Mouse (Mus musculus): ENCODE results near the gene Fntb.

The Fntb gene

GRCm38 (mm10) chr12:76920398-76920797 lies 155.0 kb downstream of the Fntb start:
- DNase-seq (ENCODE audit: low spot score in 2 of 2) = no peak

DNA sequence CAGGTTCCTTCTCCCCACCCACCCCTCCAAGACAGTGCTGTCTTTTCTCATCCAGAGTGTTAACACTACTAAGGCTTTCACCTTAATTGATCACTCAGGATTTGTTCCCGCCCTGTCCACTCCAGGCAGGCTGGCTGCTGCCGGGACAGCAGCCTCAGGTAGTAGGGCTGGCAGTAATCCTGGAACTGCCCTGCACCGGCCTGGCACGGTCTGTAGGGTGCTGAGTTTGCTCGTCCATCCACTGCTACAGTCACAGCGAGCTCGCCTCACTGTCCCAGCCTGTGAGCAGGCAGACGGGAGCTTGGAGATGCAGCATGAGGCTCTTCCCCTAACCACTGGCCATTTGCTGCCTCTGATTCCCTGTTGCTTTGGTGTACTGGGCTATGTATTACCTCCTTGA lies 155.6 kb downstream of the Fntb start:
- DNase-seq (ENCODE audit: low spot score in 2 of 2) = no peak

GRCm38 (mm10) chr12:76923118-76923517 lies 157.7 kb downstream of the Fntb start:
- DNase-seq (ENCODE audit: low spot score in 2 of 2) = no peak

DNA sequence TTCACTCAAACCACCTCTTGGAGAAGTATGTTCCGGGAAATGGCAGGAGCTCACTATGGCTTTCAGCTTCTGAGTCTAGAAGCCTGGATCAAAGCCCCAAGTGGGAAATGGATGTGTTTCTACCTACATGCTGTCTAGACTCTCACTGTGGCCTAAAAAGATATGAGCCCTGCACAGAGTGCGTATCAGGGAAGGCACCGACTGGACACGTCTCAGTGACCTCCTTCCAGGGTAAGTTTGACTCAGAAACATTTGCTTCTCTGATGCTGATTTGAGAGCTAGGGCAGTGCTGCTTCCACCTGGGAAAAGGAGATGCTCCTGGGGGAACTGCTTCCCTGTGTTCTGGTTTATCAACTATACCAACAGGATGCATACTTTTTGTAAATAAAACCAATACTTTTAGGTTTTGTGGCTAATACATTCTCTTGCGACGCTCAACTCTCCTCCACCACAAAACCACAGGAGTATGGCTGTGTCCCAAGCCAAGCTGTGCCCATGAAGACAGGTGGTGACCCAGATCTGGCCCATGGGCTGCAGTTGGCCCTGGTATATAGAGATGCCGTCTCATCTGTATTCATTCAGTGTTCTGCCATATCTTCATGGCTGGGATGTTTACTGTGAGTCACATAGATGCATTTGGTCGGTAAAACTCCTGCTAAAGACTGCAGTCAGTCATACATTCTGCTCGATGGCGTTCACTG lies 159.7 kb downstream of the Fntb start:
- DNase-seq (ENCODE audit: low spot score in 2 of 2) = no peak

GRCm38 (mm10) chr12:76926338-76926945 lies 161.1 kb downstream of the Fntb start:
- no peak for DNase-seq (ENCODE audit: low spot score in 2 of 2)

GRCm38 (mm10) chr12:76927012-76927411 lies 161.6 kb downstream of the Fntb start:
- no peak for DNase-seq (ENCODE audit: low spot score in 2 of 2)

- DNase-seq (ENCODE audit: low spot score in 2 of 2) = no peak
These were observed 162.2 kb downstream of the Fntb start for GRCm38 (mm10) chr12:76927539-76927938.

DNA sequence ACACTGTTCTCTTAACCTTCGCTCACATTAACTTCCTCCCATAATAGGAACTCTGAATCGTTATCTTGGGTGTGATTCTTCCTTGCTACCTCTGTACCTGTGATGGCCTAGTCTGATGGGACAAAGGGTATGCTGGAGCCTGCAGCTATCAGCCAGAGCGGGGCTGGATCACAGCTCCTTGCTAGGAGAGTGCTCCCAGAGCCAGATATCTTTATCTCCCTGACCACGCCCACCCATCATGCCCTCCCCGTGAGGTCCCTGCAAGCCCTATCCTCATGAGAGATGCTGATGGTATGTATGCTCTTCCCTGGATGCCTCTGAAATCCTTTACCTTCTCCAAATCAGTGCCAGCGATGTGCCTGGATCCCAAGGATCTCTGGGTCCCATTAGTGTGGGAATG lies 164.8 kb downstream of the Fntb start:
- DNase-seq (ENCODE audit: low spot score in 2 of 2) = peak in 1 of 2 experiments; percentile 44

- DNase-seq (ENCODE audit: low spot score in 2 of 2) = no peak
These were observed 166.6 kb downstream of the Fntb start for GRCm38 (mm10) chr12:76931739-76932687.

DNA sequence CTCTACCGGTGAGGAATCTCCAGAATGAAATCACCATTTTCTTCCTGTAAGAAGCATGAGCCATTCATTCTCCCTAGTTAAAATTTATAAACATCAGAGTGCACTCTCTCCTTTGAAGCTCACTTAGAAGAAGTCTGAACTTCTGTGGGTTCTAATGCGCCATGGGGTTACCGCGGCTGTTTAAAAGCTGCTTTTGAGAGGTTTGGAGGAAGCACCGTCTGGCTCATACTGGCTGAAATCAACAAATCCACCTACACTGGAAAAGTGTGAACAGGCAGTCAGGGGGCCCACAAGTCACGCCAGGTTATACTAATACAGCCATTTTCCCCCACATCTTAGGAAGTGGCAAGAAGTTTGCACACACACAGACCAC lies 167.3 kb downstream of the Fntb start:
- no peak for DNase-seq (ENCODE audit: low spot score in 2 of 2)

- no peak for DNase-seq (ENCODE audit: low spot score in 2 of 2)
These were observed 169.0 kb downstream of the Fntb start for GRCm38 (mm10) chr12:76934438-76934837.

DNA sequence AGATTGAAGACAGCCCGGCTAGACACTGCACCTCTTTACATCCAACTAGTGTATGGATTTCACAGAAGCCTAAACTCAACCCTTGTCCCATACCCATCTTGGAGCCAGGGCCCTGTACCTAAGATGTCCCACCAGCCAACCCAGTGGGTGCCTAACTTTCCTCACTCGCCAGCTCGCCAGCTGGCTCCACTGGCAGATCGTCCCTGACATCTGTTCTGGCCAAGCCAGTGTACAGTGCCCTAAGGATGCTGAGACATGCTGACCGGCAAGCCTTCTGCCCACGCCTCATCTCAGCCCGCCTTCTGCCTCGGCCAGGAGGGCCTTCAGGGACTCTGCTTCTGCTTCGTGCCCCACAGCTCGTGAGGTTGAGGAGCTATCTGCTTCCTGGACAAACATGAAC lies 170.8 kb downstream of the Fntb start:
- no peak for DNase-seq (ENCODE audit: low spot score in 2 of 2)

DNA sequence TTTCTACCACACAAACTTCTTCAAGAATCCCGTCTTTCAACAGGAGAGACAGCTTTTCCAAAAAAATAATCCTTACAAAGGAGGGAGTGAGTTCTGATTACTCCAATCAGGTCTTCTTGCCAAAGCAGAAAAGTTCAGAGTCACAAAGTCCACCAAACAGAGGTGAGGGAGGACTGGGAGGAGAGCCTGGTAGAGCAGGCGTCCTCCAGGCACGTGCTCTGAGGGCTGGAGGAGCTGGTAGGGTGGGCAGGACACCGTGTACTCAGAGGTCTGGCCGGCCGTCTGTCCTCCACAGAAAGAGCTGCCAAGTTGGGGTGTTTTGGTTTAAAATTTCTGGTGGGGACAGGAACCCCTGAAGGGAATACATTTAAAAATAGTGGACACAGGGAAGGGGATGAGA lies 172.6 kb downstream of the Fntb start:
- no peak for DNase-seq (ENCODE audit: low spot score in 2 of 2)

DNA sequence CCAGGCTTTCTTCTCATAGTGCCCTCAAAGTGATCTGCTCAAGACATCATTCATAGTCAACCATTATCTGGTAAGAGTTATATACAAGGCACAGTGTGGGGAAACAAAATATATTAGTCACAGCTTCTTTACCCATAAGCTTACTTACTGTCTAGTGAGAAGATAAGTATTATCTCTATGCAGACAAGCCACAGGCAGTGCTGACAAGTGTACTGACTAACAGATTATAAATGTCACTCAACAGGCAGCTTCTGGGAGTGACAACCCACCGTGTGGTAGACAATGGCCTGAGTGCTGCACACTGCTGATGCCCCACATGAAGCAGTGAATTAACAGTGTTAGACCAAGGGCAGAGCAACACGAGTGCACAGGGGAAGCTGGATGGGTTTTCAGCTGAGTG lies 176.1 kb downstream of the Fntb start:
- DNase-seq (ENCODE audit: low spot score in 2 of 2) = no peak

DNA sequence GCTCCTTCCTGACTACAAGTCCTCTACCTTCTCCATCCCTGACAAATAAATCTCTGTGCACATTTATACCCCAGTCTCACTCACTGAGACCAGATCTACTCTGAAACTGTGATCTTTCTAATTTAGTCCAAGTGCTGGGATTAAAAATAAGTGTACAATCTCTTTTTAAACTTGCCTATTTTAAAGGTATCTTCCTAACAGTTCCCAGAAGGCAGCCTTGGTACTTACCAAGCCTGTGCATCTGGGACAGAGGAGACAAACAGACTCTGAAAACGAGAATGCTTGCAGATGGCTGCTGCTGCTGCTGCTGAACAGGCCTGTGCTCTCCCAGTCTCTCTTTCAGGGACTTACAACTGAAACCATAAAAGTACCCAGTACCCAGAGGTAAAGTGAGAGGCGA lies 177.1 kb downstream of the Fntb start:
- DNase-seq (ENCODE audit: low spot score in 2 of 2) = no peak

DNA sequence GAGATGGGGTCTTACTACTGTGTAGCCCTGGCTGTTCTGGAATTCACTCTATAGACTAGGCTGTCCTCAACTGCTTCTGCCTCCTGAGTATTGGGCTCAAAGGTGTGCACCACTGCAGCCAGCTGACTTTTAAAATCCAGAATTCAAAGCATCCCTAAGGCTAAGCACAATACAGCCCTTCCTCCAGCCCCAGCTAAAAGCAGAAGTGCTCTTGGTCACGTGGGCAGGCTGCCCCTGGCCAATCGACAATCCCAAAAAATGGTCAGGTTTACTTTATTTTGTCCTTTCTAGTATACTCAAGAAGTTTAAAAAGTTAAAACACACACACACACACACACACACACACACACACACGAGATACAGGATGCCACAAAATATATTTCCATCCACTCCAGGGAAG lies 177.7 kb downstream of the Fntb start:
- no peak for DNase-seq (ENCODE audit: low spot score in 2 of 2)

DNA sequence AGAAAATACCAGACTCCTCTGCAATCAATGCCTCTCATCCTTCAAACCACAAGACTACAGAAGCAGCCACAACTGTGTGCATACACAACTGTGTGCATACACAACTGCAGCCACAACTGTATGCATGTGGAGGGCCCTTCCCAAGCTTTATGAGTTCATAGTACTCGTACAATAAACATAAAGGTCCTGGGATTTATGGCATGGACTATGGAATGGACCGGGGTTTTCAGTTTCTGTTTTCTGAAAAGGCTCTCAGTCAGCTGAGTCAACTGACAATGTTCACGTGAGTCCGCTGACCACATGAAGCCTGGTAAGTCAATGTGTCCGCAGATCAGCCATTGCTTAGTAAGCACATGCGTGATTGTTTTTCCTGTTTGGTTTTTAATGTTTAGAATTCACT lies 178.1 kb downstream of the Fntb start:
- DNase-seq (ENCODE audit: low spot score in 2 of 2) = no peak

DNA sequence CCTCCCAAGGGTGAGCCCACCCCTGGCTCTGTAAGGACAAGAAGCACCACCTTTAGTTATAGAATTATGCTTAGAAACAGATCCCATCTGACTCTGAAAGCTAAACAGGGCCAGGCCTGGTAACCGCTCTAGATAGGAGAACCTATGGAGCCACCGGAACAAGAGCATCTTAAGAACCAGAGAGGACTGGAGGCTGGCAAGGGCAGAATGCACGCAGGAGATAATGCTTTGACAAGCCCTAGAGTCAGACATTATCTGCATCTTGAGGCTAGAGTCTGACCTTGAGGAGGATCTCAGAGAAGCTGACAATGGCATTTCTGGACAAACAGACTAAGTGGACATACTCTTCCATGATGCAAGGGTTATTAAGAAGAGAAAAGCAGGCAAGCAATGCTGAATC lies 182.1 kb downstream of the Fntb start:
- no peak for DNase-seq (ENCODE audit: low spot score in 2 of 2)

DNA sequence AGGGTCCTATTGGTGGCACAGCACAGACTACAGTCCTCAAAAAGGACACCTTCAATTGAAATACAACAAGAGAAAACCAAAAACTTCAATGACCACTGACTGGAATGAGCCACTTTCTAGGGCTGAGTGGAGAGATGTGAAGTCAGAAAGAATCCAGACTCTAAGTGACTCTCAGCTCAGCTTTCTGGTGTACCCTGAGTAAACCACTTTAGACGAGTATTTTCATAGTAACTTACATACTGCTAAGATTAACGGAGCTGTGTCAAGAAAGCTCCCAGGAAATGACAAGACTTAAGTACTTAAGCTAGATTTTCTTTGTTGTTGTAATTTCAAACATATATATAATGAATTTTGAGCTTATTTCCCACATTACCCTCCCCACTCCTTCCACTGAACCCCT lies 182.8 kb downstream of the Fntb start:
- DNase-seq (ENCODE audit: low spot score in 2 of 2) = no peak

GRCm38 (mm10) chr12:76948781-76949180 lies 183.4 kb downstream of the Fntb start:
- no peak for DNase-seq (ENCODE audit: low spot score in 2 of 2)

GRCm38 (mm10) chr12:76950330-76950729 lies 184.9 kb downstream of the Fntb start:
- no peak for DNase-seq (ENCODE audit: low spot score in 2 of 2)

GRCm38 (mm10) chr12:76953750-76954363 lies 188.5 kb downstream of the Fntb start:
- DNase-seq (ENCODE audit: low spot score in 2 of 2) = no peak
